Mouse (Mus musculus): ENCODE data around the gene Paqr4.
A peak's percentile ranks its signal among the peaks of the same experiment; 100 is the strongest.
"Not testable (repeated sequence)": the region's sequence is repeated elsewhere in the genome, so short reads cannot be mapped to it uniquely, and the experiment has no call there.

The Paqr4 gene

GRCm38 (mm10) chr17:23740598-23741021, at the start of gene Paqr4:
Gene Paqr4, minus strand, starts transcription at chr17:23740867.
- no peak for DNase-seq (ENCODE audit: low read depth, low spot score)

- no peak for DNase-seq (ENCODE audit: low read depth, low spot score)
Observed at GRCm38 (mm10) chr17:23789749-23790268, 49.1 kb upstream of the Paqr4 start.

- no peak for DNase-seq (ENCODE audit: low read depth, low spot score)
Observed at GRCm38 (mm10) chr17:23788973-23789372, 48.3 kb upstream of the Paqr4 start.

DNA sequence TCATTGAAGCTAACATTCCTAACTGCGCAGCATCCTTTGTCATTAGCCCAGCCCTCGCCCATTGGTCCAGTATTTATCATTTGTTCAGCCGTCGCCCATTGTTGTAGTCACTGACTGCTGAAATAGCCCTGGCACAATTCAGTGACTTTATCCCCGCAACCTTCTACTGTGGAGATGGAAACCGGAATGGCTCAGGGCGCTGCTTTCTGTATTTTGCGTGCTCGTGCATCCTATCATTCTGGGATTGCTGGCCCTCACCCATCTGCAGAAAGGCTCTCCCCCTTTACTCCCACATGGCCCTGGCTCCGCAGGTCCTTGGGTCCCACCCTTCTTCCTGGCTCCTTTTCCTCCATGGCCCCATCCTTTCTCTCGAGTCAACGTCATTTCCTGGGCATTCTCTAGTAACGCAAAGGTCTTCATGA, 45.9 kb upstream of the Paqr4 start:
- DNase-seq (ENCODE audit: low read depth, low spot score): no peak

GRCm38 (mm10) chr17:23785561-23786471, 45.1 kb upstream of the Paqr4 start, which contains the start of gene Flywch2:
Gene Flywch2, minus strand, starts transcription at chr17:23786081.
- DNase-seq (ENCODE audit: low read depth, low spot score): no peak

DNA sequence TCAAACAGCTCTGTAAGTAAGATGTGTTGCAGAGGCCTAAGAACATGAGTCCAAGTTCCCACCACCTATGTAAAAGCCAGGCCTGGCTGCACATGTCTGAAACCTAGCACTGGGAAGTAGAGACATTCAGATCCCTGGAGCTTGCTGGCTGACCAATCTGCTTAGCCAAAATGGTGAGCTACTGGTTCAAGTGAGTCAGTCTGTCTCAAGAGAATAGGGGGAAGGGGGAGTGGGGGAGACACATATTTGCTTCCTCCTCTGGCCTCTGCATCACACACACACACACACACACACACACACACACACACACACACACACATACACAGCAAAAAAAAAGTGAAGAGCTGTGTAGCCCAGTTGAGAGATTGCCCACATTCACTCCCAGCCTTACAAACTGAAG, 42.7 kb upstream of the Paqr4 start:
- no peak for DNase-seq (ENCODE audit: low read depth, low spot score)

DNA sequence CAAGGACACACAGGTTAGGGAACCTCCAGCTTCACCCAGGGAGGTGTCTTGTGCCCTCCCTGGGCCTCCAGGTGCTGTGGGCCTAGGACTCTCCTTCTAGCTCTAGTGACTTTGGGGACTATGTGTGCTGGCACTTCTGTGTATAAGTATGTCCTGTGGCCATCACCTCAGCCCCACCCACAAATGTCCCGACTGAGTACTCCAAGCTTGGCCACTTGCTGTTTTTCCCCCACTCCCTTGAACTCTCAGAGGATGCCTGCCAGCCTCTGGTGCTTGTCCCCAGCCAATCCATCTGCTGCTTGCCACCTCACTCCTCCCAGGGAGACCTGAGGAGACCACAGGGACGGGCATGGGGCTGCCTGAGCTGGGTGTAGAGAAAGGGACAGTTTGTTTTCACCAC, 37.8 kb upstream of the Paqr4 start:
- DNase-seq (ENCODE audit: low read depth, low spot score): no peak

DNA sequence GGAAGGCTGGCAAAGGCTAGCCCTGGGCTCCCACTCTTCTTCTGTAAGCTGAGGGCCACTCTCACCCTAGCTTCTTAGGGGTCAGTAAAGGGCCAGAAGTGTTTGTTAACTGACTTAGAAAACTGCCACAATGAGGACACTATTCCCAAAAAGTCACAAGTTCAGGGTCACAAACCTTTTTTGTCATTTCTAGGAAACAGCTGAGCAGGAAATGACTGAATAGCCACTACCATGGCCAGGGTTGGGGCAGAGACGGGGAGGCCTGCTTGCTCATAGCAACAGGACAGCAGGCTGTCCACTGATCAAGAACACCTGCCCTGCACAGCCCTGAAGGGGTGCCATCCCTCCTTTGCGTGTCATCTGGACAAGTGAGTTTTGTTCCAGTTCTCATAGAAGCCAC, 36.5 kb upstream of the Paqr4 start:
- no peak for DNase-seq (ENCODE audit: low read depth, low spot score)

- no peak for DNase-seq (ENCODE audit: low read depth, low spot score)
Observed at GRCm38 (mm10) chr17:23776216-23776615, 35.5 kb upstream of the Paqr4 start.

DNA sequence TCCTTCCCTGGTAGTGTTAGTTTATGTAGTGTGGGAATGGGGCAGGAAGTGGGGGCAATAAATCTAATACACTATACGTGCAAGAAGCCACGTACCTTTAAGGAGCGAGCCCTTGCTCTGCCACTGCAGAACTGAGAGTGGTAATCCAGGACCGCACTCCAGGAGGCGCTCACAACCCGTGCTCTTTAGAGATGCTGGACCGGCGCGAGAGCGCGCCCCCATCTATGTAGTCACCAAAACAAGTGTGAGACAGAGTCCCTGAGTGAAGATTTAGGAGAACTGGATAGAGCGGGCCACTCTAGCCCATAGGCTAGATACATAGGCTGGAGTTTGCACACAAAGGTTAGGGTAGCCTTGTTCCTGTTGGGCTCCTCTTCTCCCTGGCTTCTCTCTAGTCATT, 33.4 kb upstream of the Paqr4 start:
- peak; percentile 48 for DNase-seq (ENCODE audit: low read depth, low spot score)

DNA sequence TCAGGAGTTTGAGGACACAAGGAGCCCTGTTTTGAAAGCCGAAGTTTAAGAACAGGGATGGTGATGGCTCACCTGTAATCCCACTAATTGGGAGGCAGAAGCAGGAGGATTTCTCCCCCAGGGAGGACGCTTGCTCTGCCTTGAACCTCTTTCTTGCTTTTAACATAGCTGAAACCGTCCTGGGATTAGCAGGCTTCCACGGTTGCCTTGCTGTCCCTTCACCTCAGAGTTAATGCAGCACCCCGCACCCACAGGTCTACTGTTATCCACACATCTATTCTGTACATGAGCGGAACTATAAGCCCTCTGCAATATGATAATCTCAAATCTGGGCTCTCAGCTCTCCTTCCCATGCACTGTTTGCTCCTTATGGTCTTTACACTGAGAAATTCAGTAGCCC, 33.0 kb upstream of the Paqr4 start:
- no peak for DNase-seq (ENCODE audit: low read depth, low spot score)

- DNase-seq (ENCODE audit: low read depth, low spot score): not testable (repeated sequence)
Observed at GRCm38 (mm10) chr17:23772219-23772556, 31.5 kb upstream of the Paqr4 start.

- peak; percentile 99 for DNase-seq (ENCODE audit: low read depth, low spot score)
Observed at GRCm38 (mm10) chr17:23771284-23772218, 30.9 kb upstream of the Paqr4 start, which contains the start of gene Flywch1. Gene Flywch1, minus strand, starts transcription at chr17:23771602.

DNA sequence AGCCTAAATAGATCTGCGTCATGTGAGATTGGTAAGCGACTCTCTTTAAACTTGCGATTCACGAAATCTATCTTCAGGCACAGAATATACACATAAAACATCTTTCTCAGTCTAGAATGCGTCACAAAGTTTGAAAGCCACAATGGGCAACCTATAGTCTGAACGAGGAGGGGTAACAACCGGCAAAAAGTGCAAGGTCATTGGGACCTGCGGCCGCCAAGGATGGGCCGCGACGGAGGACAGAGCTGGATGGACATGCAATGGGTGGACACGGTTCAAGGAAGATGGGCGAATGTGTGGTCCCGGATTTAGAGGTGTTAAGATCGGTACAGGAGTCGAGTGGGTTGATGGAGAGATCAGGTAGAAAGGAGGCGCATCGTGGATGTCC, 30.2 kb upstream of the Paqr4 start:
- DNase-seq (ENCODE audit: low read depth, low spot score): no peak

- DNase-seq (ENCODE audit: low read depth, low spot score): no peak
Observed at GRCm38 (mm10) chr17:23770493-23770892, 29.8 kb upstream of the Paqr4 start.

GRCm38 (mm10) chr17:23762976-23763375, 22.3 kb upstream of the Paqr4 start:
- no peak for DNase-seq (ENCODE audit: low read depth, low spot score)

DNA sequence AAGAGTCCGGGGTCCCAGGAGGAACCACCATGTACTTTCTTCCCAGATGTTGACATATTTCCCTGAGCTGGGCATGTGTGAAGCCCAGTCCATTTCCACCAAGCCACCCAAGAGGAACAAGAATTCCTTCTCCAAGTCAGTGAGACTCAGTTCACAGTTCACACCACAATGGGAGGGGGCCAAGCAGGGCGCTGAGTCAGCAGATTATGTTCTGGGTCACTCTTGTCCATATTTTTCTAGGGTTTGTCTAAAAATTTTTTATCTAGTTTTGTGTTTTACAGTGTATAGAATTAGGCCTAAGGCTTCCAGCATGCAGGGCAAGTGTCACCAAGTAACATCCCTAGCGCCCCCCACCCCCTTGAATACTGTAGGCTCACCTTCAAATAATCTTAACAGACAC, 20.5 kb upstream of the Paqr4 start:
- no peak for DNase-seq (ENCODE audit: low read depth, low spot score)

DNA sequence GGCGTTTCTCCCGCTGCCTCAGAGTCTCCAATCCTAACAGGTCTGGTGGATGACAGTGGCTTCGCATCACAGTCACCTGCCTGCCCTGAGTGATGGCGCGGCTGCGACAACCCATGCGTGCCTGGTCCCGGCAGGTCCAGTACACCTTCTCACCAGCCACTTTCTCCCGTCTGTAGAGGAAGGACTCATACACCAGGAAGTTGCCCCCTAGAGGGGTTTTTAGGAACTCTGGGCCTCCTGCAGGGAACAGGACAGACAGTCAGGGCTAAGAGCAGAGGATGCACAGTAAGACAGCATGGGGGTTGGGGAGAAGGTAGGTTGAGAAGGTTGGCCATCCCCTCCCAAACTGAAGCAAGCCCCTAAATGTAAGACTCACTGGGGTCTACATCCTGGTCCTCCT, 19.6 kb upstream of the Paqr4 start:
- DNase-seq (ENCODE audit: low read depth, low spot score): no peak

DNA sequence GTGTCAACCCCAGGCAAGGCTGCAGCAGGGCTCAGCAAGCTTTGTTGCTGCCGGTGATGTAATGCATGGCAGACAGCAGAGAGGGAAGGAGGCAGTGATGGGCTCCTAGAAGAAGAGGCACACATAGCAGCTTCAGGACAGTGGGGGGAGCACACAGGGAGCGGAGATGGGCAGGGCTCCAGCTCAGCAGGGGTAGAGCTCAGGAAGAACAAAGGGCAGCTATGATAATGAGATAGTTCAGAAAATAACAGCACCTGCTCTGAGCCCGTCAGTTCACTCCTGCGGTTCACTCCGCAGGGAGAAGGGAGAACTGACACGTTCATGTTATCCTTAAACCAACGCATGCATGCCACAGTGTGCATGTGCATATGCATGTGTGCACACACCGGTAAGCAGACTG, 18.1 kb upstream of the Paqr4 start:
- no peak for DNase-seq (ENCODE audit: low read depth, low spot score)

DNA sequence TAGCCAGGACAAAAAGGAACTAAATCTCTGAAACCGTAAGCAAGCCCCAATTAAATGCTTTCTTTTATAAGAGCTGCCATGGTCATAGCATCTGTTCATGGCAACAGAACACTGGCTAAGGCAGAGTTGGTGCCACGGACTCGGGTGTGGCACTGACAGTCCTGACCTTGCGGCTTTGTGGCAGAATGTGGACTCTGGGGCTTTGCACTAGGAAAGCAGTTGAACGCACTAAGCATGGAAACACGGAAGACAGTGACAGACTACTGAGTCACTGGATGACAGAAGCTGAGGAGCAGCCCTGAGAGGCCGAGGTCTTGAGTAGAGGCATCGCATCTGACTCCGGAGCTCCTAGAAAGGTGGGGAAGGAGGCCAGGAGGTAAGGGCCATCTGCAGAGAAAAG, 16.9 kb upstream of the Paqr4 start:
- no peak for DNase-seq (ENCODE audit: low read depth, low spot score)

GRCm38 (mm10) chr17:23755689-23756088, 15.0 kb upstream of the Paqr4 start:
- DNase-seq (ENCODE audit: low read depth, low spot score): no peak
